Mouse (Mus musculus): ENCODE data around the gene Xlr4b. TPM values are rescaled to one million over a fixed set of nuclear protein-coding genes. Genes with fewer than 3 reads are reported as not detected.
"Not testable (repeated sequence)": the region's sequence is repeated elsewhere in the genome, so short reads cannot be mapped to it uniquely, and the experiment has no call there.

Gene Xlr4b
- polyA plus RNA-seq, 1 experiment from 2014 or later = 0.50 TPM

DNA sequence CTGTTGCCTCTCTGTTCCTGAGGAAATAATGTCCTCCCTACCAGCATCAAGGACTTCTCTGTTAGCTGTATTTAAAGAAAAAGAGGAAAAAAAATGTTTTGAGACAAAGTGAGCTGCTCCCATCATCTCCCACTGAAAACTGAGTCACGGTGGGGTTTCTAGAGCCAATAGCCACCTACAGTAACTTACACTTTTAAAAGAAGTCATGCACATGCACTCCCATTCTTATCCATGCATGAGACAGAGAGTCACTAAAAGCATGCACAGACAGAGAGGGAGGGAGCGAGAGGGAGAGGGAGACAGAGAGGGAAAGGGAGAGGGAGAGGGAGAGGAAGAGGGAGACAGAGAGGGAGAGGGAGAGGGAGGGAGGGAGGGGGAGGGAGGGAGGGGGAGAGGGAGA is 48.3 kb downstream of the Xlr4b start:
- H3K4me2 ChIP-seq (ENCODE audit: low read length); H3K27ac ChIP-seq (ENCODE audit: low read depth); H3K9me3 ChIP-seq (ENCODE audit: control insufficient read depth, low read length); ATAC-seq (replicated peaks; ENCODE audit: low FRiP score, low TSS enrichment, low read depth); DNase-seq (ENCODE audit: low spot score); H3K27me3 ChIP-seq (replicated peaks; ENCODE audit: control insufficient read depth, insufficient read depth, low read length); H3K4me1 ChIP-seq (replicated peaks; ENCODE audit: control insufficient read depth, insufficient read depth, low read length); H3K9ac ChIP-seq (ENCODE audit: low read length); H3K36me3 ChIP-seq (ENCODE audit: control insufficient read depth, insufficient read depth, low read length); H3K4me3 ChIP-seq (ENCODE audit: low read depth, low read length): not testable (repeated sequence)
- 86% methylated on average over 1 of the region's 2 CpGs for WGBS

DNA sequence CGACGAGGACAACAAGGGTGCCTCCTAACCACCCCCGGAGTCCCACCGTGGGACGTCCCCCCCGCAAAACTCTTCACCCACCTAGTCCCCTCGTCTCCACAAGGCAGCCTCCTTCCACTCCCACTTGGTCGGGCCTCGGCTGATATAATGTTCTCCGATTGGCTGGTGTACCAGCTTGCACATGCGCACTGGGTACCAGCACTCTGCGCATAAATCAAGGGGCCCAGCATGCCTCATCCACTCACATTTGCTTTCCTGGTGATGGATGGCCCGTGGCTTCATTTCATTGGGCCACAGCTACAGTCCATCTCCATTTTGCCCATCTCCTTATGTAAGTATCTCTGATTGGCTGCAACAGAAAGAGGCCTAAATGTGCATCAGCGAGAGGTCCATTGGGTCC is 51.1 kb downstream of the Xlr4b start, which contains the start of gene Xlr3c:
Xlr3c (minus strand) TSS at position 121 of the 400 bp plus-strand sequence.
- H3K4me2 ChIP-seq (ENCODE audit: low read length); H3K27me3 ChIP-seq (replicated peaks; ENCODE audit: control insufficient read depth, insufficient read depth, low read length); H3K4me3 ChIP-seq (ENCODE audit: low read depth, low read length); H3K9me3 ChIP-seq (ENCODE audit: control insufficient read depth, low read length); H3K27ac ChIP-seq (ENCODE audit: low read depth); H3K36me3 ChIP-seq (ENCODE audit: control insufficient read depth, insufficient read depth, low read length); H3K4me1 ChIP-seq (replicated peaks; ENCODE audit: control insufficient read depth, insufficient read depth, low read length); ATAC-seq (replicated peaks; ENCODE audit: low FRiP score, low TSS enrichment, low read depth); DNase-seq (ENCODE audit: low spot score); H3K9ac ChIP-seq (ENCODE audit: low read length): not testable (repeated sequence)
- whole genome bisulfite sequencing = 86% methylated on average over 12 of the region's 14 CpGs

Other genes starting within 250 kb of the Xlr4b start
- 8.9 and 12.1 TPM in 2 replicates for gene Zfp185, start 227.0 kb upstream of the Xlr4b start, polyA plus RNA-seq (2014; fragmentation: Nextera tagmentation; extraction: Ambion mirVana)
- gene Pnma5, start 177.2 kb upstream of the Xlr4b start, polyA plus RNA-seq (2014; fragmentation: Nextera tagmentation; extraction: Ambion mirVana) = 0.09 and 0.26 TPM in 2 replicates
- 0.19 and 0.20 TPM in 2 replicates for gene Pnma3, start 149.5 kb upstream of the Xlr4b start, polyA plus RNA-seq (2014; fragmentation: Nextera tagmentation; extraction: Ambion mirVana)
- 0.70 and 1.1 TPM in 2 replicates for gene Xlr4a, start 131.9 kb upstream of the Xlr4b start, polyA plus RNA-seq (2014; fragmentation: Nextera tagmentation; extraction: Ambion mirVana)
- 1.4 and 7.2 TPM in 2 replicates for gene Xlr3a, start 117.2 kb upstream of the Xlr4b start, polyA plus RNA-seq (2014; fragmentation: Nextera tagmentation; extraction: Ambion mirVana)
- gene Gm14685, start 97.3 kb upstream of the Xlr4b start, polyA plus RNA-seq (2014; fragmentation: Nextera tagmentation; extraction: Ambion mirVana) = 0.23 TPM in 1 of 2 replicates, not detected in the other
- 0.22 TPM in 1 of 2 replicates, not detected in the other for gene Xlr5b, start 65.5 kb upstream of the Xlr4b start, polyA plus RNA-seq (2014; fragmentation: Nextera tagmentation; extraction: Ambion mirVana)
- gene DXBay18, start 64.9 kb upstream of the Xlr4b start, polyA plus RNA-seq (2014; fragmentation: Nextera tagmentation; extraction: Ambion mirVana) = not detected in 2 replicates
- not detected in 2 replicates for gene Spin2d, start 37.3 kb upstream of the Xlr4b start, polyA plus RNA-seq (2014; fragmentation: Nextera tagmentation; extraction: Ambion mirVana)
- gene Xlr3b, start 22.1 kb upstream of the Xlr4b start, polyA plus RNA-seq (2014; fragmentation: Nextera tagmentation; extraction: Ambion mirVana) = 4.7 and 12.4 TPM in 2 replicates
- 11.3 and 11.9 TPM in 2 replicates for gene F8a, start 14.0 kb downstream of the Xlr4b start, polyA plus RNA-seq (2014; fragmentation: Nextera tagmentation; extraction: Ambion mirVana)
- 0.55 and 2.1 TPM in 2 replicates for gene Xlr4c, start 28.8 kb downstream of the Xlr4b start, polyA plus RNA-seq (2014; fragmentation: Nextera tagmentation; extraction: Ambion mirVana)
- gene Xlr3c, start 51.1 kb downstream of the Xlr4b start, polyA plus RNA-seq (2014; fragmentation: Nextera tagmentation; extraction: Ambion mirVana) = not detected in 2 replicates
- gene Xlr5a, start 78.6 kb downstream of the Xlr4b start, polyA plus RNA-seq (2014; fragmentation: Nextera tagmentation; extraction: Ambion mirVana) = 0.26 TPM in 1 of 2 replicates, not detected in the other
- not detected in 2 replicates for gene Xlr5c, start 78.6 kb downstream of the Xlr4b start, polyA plus RNA-seq (2014; fragmentation: Nextera tagmentation; extraction: Ambion mirVana)
- gene Gm45015, start 122.5 kb downstream of the Xlr4b start, polyA plus RNA-seq (2014; fragmentation: Nextera tagmentation; extraction: Ambion mirVana) = not detected in 2 replicates
- gene Zfp275, start 128.3 kb downstream of the Xlr4b start, polyA plus RNA-seq (2014; fragmentation: Nextera tagmentation; extraction: Ambion mirVana) = 14.9 and 16.3 TPM in 2 replicates
- not detected in 2 replicates for gene Gm18336, start 184.4 kb downstream of the Xlr4b start, polyA plus RNA-seq (2014; fragmentation: Nextera tagmentation; extraction: Ambion mirVana)
- gene Zfp92, start 196.8 kb downstream of the Xlr4b start, polyA plus RNA-seq (2014; fragmentation: Nextera tagmentation; extraction: Ambion mirVana) = 0.38 TPM in 2 replicates
- gene Trex2, start 221.0 kb downstream of the Xlr4b start, polyA plus RNA-seq (2014; fragmentation: Nextera tagmentation; extraction: Ambion mirVana) = not detected in 2 replicates
- 58.2 and 59.4 TPM in 2 replicates for gene Haus7, start 244.7 kb downstream of the Xlr4b start, polyA plus RNA-seq (2014; fragmentation: Nextera tagmentation; extraction: Ambion mirVana)

All from intestine, embryonic 14.5 days (tissue).